Mouse (Mus musculus) embryonic facial prominence, embryonic 14.5 days (tissue): ENCODE measurements around the gene Mab21l1. TPM values are rescaled to one million over a fixed set of nuclear protein-coding genes. Genes with fewer than 3 reads are reported as not detected.

Experiments
- ATAC-seq: fragments of 200-750 bp; cut with Nextera tagmentation; 2 replicates; pipeline ENCODE4 v1.8.0; 2017; ENCODE audit warnings: low read depth, moderate number of reproducible peaks, moderate TSS enrichment
- DNase-seq: peaks from one replicate; pipeline ENCODE4 v3.0.0-alpha.2; 2015; ENCODE audit warnings: low spot score
- H3K27ac ChIP-seq: fragments of 300-500 bp; sonication (generic); replicated peaks from 2 replicates; pipeline ENCODE4 v1.5.1; 2014; ENCODE audit warnings: low read depth, mild to moderate bottlenecking, low read length, moderate library complexity
- H3K27me3 ChIP-seq: fragments of 300-500 bp; sonication (generic); replicated peaks from 2 replicates; pipeline ENCODE4 v1.6.1; 2014; ENCODE audit warnings: low read length; ENCODE audit not compliant: control insufficient read depth, insufficient read depth
- H3K36me3 ChIP-seq: fragments of 300-500 bp; sonication (generic); 2 replicates; pipeline ENCODE4 v1.6.1; 2014; ENCODE audit warnings: low read length, mixed read lengths; ENCODE audit not compliant: control insufficient read depth, insufficient read depth
- H3K4me1 ChIP-seq: fragments of 300-500 bp; sonication (generic); 2 replicates; pipeline ENCODE4 v1.6.1; 2014; ENCODE audit warnings: antibody characterized with exemption, low read length; ENCODE audit not compliant: control insufficient read depth, insufficient read depth
- H3K4me2 ChIP-seq: fragments of 300-500 bp; sonication (generic); 2 replicates; pipeline ENCODE4 v1.6.1; 2014; ENCODE audit warnings: low read depth, mild to moderate bottlenecking, low read length, moderate library complexity, mixed read lengths
- H3K4me3 ChIP-seq: fragments of 300-500 bp; sonication (generic); 2 replicates; pipeline ENCODE4 v1.5.1; 2014; ENCODE audit warnings: low read depth, mild to moderate bottlenecking, low read length
- H3K9ac ChIP-seq: fragments of 300-500 bp; sonication (generic); 2 replicates; pipeline ENCODE4 v1.6.1; 2014; ENCODE audit warnings: low read depth, mild to moderate bottlenecking, low read length, moderate library complexity, mixed read lengths
- H3K9me3 ChIP-seq: fragments of 300-500 bp; sonication (generic); 2 replicates; pipeline ENCODE4 v1.6.1; 2016; ENCODE audit warnings: low read length; ENCODE audit not compliant: control insufficient read depth
- WGBS: fragments of 180-500 bp; shearing (Covaris S2); extraction: QIAGEN DNeasy Blood & Tissue Kit; methylation state at CpG from one replicate; pipeline ENCODE4 v1.1.7; 2014; 5-methylcytosine and 5-hydroxymethylcytosine counted together
- polyA plus RNA-seq: library from polyadenylated mRNA; unstranded; fragments of >200 nt; fragmentation: Nextera tagmentation; extraction: Ambion mirVana; gene quantifications from 2 replicates; pipeline ENCODE4 v1.2.1, GENCODE M21; 2014

Gene Mab21l1
- polyA plus RNA-seq, 1 experiment from 2014 or later = 21.9 TPM

GRCm38 (mm10) chr3:55788214-55788586 is 5.9 kb downstream of the Mab21l1 start:
- Histone ChIP-seq H3K4me1 (peaks cover 6% of the 10 kb centered on the region; the same call in 1 of the 2 replicates), H3K9ac (peak overlapping the region; percentile 92), H3K4me3 (peak overlapping the region; percentile 47), H3K27me3 (peaks cover 6% of the 10 kb centered on the region), H3K9me3 (no peaks in the 10 kb centered on the region), H3K27ac (peak overlapping the region; percentile 97), H3K36me3 (no peaks in the 10 kb centered on the region), H3K4me2 (peak overlapping the region; percentile 87)
- WGBS = 11% methylated on average over 4 of the region's 4 CpGs
- ATAC-seq = no peak
- DNase-seq = no peak

DNA sequence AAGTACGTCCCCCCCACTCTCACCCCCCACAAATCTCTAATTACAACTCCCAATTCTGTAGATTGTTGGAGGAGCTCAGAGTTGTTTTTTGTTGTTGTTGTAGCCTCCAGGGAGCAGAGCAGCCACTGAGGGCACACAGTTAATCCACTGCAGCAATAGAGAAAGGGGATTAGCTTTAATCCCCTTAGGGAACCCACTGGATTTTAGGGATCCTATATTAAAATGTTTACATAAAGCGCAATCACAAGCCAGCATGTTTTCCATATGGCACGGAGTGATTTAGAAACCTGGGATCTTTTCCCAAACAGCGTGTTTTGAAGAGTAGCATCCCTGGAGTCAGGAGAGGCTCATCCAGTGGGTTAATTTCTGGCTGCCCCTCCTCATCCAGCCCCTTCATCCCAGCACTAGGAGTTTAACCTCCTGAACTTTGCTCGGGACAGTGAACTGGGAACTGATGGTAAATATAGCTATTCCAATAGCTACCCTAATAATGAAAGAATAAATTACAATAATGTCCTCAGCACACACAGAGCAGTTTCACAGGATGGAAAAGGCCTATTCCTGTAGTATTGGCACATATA is 6.4 kb downstream of the Mab21l1 start:
- Histone ChIP-seq H3K4me3 (no peak overlapping the region), H3K36me3 (no peaks in the 10 kb centered on the region), H3K9me3 (no peaks in the 10 kb centered on the region), H3K27ac (peak overlapping the region; percentile 16; the same call in 1 of the 2 replicates), H3K27me3 (peaks cover 6% of the 10 kb centered on the region), H3K4me1 (peaks cover 6% of the 10 kb centered on the region; the same call in 1 of the 2 replicates), H3K9ac (no peak overlapping the region), H3K4me2 (no peak overlapping the region)
- WGBS = 22% methylated on average over 5 of the region's 5 CpGs
- ATAC-seq = no peak
- peak; percentile 72 for DNase-seq

DNA sequence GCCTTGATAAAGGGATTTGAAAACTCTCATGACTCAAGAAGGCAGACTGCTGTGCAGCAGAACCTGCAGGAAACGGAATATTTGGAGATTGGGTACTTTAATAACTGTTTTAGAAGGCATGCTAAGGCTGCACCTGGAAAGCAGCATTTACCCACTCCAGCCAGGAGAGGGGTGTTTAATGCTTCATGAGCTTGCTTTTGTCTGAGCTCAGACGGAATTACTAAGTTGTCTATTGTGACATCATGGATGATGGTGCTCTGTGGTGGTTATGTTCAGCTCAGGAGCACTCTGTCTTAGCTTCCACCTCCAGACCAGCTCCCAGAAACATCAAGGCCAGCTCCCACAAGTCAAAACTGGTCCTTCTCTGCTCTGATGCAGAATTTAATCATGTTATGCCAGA is 7.5 kb downstream of the Mab21l1 start:
- Histone ChIP-seq H3K27me3 (peaks cover 6% of the 10 kb centered on the region), H3K4me1 (peaks cover 6% of the 10 kb centered on the region; the same call in 1 of the 2 replicates), H3K4me2 (no peak overlapping the region), H3K9ac (no peak overlapping the region), H3K9me3 (no peaks in the 10 kb centered on the region), H3K36me3 (no peaks in the 10 kb centered on the region), H3K27ac (no peak overlapping the region), H3K4me3 (no peak overlapping the region)
- ATAC-seq = no peak; the same call in 1 of the 2 replicates
- DNase-seq = no peak
- 46% methylated on average over 2 of the region's 2 CpGs for whole genome bisulfite sequencing

DNA sequence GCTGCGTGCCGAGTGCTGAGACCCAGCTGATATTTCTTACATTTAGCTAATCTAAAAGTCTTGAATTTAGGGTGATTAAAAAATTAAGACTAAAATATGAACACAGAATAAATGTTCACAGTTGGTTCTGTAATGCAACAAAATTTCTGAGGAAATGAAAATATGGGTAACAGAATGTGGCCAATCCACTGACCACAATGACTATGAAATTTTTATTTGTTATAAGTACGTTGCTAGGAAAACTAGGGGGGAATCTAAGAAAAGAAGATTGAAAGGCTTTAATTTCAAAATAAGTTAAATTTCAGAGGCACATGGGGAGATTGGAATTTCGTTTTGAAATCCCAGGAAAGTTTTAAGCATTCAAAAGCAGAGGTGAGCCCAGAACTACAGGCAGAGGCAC is 8.3 kb downstream of the Mab21l1 start:
- H3K4me2 ChIP-seq = no peak overlapping the region

DNA sequence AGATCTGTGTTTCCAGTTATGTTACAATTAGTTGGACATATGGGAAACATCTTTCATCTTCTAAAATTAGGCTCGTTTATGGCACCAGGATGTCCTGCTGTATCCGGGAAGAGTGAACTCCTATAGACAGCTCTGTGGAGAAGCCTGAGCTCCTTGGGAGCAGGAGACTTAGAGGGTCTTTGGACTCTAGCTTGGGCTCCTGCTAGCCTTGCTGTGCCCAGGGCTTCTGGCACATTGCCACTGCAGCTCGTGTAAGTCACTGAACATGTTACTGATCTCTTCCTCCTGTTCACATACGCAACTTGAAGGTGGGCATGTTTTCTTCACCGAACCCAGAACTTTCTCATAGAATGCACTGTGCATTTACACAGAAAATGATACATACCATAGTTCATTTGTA is 9.9 kb downstream of the Mab21l1 start:
- DNase-seq (no peak), ATAC-seq (no peak)
- 52% methylated on average over 5 of the region's 5 CpGs for WGBS
- no peak overlapping the region for H3K4me3 ChIP-seq
- H3K36me3 ChIP-seq = no peaks in the 10 kb centered on the region
- H3K27ac ChIP-seq = no peak overlapping the region
- no peaks in the 10 kb centered on the region for H3K9me3 ChIP-seq
- no peak overlapping the region for H3K4me2 ChIP-seq
- H3K4me1 ChIP-seq = peaks cover 6% of the 10 kb centered on the region; the same call in 1 of the 2 replicates
- H3K27me3 ChIP-seq = no peaks in the 10 kb centered on the region
- H3K9ac ChIP-seq = no peak overlapping the region

More for the DNA sequence above, 8.3 kb downstream of the Mab21l1 start:
- 0 out of 2 replicates have a peak, but pooled peaks cover 2% of the 10 kb centered on the region for H3K27me3 ChIP-seq
- H3K9me3 ChIP-seq = no peaks in the 10 kb centered on the region
- no peak overlapping the region for H3K27ac ChIP-seq
- no peak for DNase-seq
- H3K9ac ChIP-seq = no peak overlapping the region
- WGBS = 76% methylated on average over 4 of the region's 4 CpGs
- peaks cover 6% of the 10 kb centered on the region; the same call in 1 of the 2 replicates for H3K4me1 ChIP-seq
- no peak overlapping the region for H3K4me3 ChIP-seq
- H3K36me3 ChIP-seq = no peaks in the 10 kb centered on the region
- ATAC-seq = no peak

DNA sequence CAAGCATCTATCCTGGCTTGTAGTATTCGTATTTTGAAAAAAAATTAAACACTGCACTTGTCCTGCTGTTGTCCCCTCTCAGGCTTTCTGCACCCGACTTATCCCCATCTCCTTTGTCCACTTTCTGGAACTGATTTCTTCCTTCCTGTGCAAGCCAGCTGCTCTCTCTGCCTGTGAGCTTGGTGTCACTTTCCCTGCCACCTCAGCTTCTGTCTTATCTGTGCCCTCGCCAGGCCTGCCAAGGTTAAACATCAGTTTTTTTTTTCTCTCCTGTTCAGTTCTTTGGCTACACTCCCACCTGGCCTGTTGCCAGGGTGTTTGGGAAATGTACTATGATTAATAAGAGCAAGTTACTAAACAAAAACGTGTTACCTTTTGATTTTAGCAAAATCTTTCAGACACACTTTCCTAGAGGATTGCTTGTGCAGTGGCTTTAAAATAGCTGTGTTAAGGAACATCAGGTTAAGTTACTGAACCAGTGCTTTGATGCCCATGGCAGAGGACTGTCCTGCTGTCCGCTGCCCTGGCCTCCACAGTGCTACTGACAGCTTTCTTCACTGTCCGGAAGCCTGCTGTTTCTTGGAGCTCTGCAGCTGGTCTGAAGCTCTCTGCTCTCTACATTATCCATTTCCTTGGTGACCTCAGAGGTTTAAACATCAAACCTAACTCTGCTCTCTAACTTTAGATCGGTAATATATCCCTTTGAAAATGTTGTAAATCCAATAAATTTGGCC is 11.7 kb downstream of the Mab21l1 start:
- Histone ChIP-seq H3K36me3 (no peaks in the 10 kb centered on the region), H3K4me2 (no peak overlapping the region), H3K9me3 (no peaks in the 10 kb centered on the region), H3K9ac (no peak overlapping the region), H3K27me3 (no peaks in the 10 kb centered on the region), H3K4me3 (no peak overlapping the region), H3K4me1 (peaks cover 10% of the 10 kb centered on the region; the same call in 1 of the 2 replicates), H3K27ac (no peak overlapping the region)
- DNase-seq = no peak
- no peak for ATAC-seq
- 55% methylated on average over 7 of the region's 7 CpGs for WGBS

DNA sequence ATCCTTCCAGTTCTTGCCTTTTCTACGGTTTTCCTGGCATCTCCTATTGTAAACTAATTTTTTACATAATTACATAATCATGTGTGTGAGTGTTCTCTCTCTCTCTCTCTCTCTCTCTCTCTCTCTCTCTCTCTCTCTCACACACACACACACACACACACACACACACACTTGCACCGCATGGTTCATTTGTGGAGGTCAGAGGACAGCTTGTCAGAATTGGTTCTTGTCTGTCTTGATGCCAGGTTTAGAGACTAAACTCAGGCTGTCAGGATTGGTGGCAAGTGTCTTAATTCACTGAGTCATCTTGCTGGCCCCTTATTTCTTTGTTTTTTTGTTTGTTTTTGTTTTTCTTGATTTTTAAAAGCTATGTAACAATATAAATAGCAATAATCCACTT is 12.5 kb downstream of the Mab21l1 start:
- 67% methylated on average over 2 of the region's 2 CpGs for WGBS
- Histone ChIP-seq H3K9me3 (no peaks in the 10 kb centered on the region), H3K36me3 (no peaks in the 10 kb centered on the region), H3K4me3 (no peak overlapping the region), H3K27me3 (no peaks in the 10 kb centered on the region), H3K9ac (no peak overlapping the region), H3K4me2 (no peak overlapping the region), H3K4me1 (peaks cover 8% of the 10 kb centered on the region; the same call in 1 of the 2 replicates), H3K27ac (no peak overlapping the region)
- no peak for DNase-seq
- no peak for ATAC-seq

DNA sequence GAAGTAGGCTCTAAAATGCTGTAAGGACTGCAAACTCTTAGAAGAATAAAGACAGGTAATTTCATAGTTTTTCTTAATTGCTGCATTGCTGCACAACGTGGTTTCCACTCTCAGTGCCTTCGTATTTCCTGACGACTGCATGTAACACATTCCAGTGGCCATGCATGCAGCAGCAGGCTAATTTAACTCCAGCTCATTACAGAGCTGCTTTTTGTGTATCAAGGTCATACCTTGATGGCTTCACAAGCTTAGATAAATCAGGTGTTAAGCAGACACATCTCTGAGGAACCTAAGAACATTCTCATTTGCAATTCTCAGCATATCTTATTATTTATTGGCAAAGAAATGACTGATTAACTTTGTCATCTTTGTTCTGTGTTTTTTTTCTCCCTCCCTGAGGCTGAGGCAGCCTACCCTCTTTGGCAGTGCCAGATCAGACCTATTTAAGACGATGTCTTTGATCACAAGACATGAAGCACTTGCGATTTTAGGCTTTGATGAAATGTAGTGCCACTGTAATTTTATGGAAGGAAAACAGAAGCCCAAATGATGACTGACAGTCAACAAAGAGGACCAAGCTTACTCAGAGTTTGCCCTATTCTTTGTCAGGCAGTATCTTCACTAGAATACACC is 32.8 kb downstream of the Mab21l1 start:
- Histone ChIP-seq H3K27ac (no peak overlapping the region), H3K4me1 (peaks cover 16% of the 10 kb centered on the region), H3K4me3 (no peak overlapping the region), H3K27me3 (no peaks in the 10 kb centered on the region), H3K9ac (no peak overlapping the region), H3K36me3 (no peaks in the 10 kb centered on the region), H3K9me3 (no peaks in the 10 kb centered on the region), H3K4me2 (no peak overlapping the region)
- 36% methylated on average over 5 of the region's 5 CpGs for WGBS
- ATAC-seq = no peak
- no peak for DNase-seq
